Mouse (Mus musculus): ENCODE results near the gene Dap3.

DNA sequence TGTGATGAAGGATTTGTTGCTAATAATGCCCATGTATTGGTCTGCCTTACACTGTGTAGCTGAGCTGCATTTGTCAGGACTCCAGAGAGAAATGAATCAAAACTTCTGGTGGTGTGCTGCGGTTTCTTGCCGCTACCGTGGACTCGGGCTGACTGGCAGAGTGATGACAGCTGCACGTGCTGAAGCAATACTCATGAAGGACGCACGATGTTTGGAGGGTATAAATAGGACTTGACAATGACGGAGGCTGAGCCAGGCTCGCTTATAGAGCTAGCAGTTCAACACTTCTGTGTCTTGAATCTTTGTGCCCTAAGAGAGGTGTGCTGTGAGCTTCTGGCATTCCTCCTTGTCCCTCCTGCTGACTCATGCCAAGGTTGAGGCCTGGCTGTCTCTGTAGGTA, 29.6 kb downstream of the Dap3 start:
- TF ChIP-seq CTCF (IDR thresholded peaks at IDR 0.05) (no peak), EP300 (IDR thresholded peaks at IDR 0.05) (no peak)

Measured in lung, postnatal 0 days (tissue).